Mouse (Mus musculus) hindbrain, postnatal 0 days (tissue): ENCODE measurements around the gene Gm10322. TPM values are rescaled to one million over a fixed set of nuclear protein-coding genes. Genes with fewer than 3 reads are reported as not detected.

Experiments used
- ATAC-seq: fragments of 200-750 bp; cut with Nextera tagmentation; 2 replicates; pipeline ENCODE4 v1.8.0; 2017; ENCODE audit warnings: mild to moderate bottlenecking, moderate TSS enrichment, moderate library complexity
- DNase-seq: peaks from one replicate; pipeline ENCODE4 v3.0.0-alpha.2; 2015; ENCODE audit warnings: low spot score
- H3K27ac ChIP-seq: fragments of 300-500 bp; sonication (generic); 2 replicates; pipeline ENCODE4 v1.5.1; 2014; ENCODE audit warnings: mild to moderate bottlenecking
- H3K27me3 ChIP-seq: fragments of 300-500 bp; sonication (generic); 2 replicates; pipeline ENCODE4 v1.6.1; 2014; ENCODE audit warnings: low read length, mixed read lengths; ENCODE audit not compliant: insufficient read depth
- H3K36me3 ChIP-seq: fragments of 300-500 bp; sonication (generic); 2 replicates; pipeline ENCODE4 v1.6.1; 2014; ENCODE audit warnings: low read length, mixed read lengths; ENCODE audit not compliant: insufficient read depth
- H3K4me1 ChIP-seq: fragments of 300-500 bp; sonication (generic); 2 replicates; pipeline ENCODE4 v1.6.1; 2014; ENCODE audit warnings: antibody characterized with exemption, low read length, mixed read lengths; ENCODE audit not compliant: insufficient read depth
- H3K4me2 ChIP-seq: fragments of 300-500 bp; sonication (generic); 2 replicates; pipeline ENCODE4 v1.6.1; 2014; ENCODE audit warnings: low read depth, mild to moderate bottlenecking, low read length, moderate library complexity, mixed read lengths
- H3K4me3 ChIP-seq: fragments of 300-500 bp; sonication (generic); 2 replicates; pipeline ENCODE4 v1.5.1; 2014; ENCODE audit warnings: low read length
- H3K9ac ChIP-seq: fragments of 300-500 bp; sonication (generic); replicated peaks from 2 replicates; pipeline ENCODE4 v1.6.1; 2014; ENCODE audit warnings: mild to moderate bottlenecking, low read length, moderate library complexity, mixed read lengths
- H3K9me3 ChIP-seq: fragments of 300-500 bp; sonication (generic); 2 replicates; pipeline ENCODE4 v1.6.1; 2016; ENCODE audit warnings: low read length, mixed read lengths
- CTCF ChIP-seq: IDR thresholded peaks from 2 replicates; pipeline ENCODE4 v1.5.1; 2016; ENCODE audit warnings: antibody characterized with exemption, control low read depth, low read depth
- WGBS: fragments of 180-500 bp; shearing (Covaris S2); extraction: QIAGEN DNeasy Blood & Tissue Kit; methylation state at CpG from one replicate; pipeline ENCODE4 v1.1.7; 2014; 5-methylcytosine and 5-hydroxymethylcytosine counted together
- polyA plus RNA-seq: library from polyadenylated mRNA; unstranded; fragments of >200 nt; fragmentation: Nextera tagmentation; extraction: Ambion mirVana; gene quantifications from 2 replicates; pipeline ENCODE4 v1.2.1, GENCODE M21; 2015
- total RNA-seq: library from RNA; depleted of rRNA; stranded (reverse); fragments of >200 nt; gene quantifications from 2 replicates; pipeline ENCODE4 v1.2.3, GENCODE M21; 2014

Gm10322 gene
- total and polyA plus RNA-seq, 2 experiments from 2014 or later = not detected

DNA sequence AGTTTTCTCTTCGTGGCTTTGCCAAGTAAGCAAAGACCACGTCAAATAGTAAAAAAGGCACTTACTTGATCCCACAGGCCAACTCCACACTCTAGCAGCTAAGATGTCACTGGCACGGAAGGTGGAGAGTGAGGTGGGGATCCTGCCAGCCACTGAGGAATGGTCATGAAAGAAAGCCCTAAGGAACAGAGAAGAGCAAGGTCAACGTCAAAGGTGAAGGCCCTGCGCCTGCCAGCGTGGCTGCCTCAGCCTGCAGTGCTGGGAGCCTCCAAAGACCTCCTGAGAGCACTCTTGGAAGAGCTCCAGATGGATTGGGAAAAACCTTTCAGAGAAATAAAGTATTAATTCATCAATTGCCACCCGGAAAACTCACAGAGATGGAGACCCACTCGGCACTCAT, 15.3 kb upstream of the Gm10322 start:
- WGBS = 53% methylated on average over 8 of the region's 8 CpGs
- Histone ChIP-seq H3K4me1 (peaks cover 9% of the 10 kb centered on the region; the same call in 1 of the 2 replicates), H3K27me3 (no peaks in the 10 kb centered on the region), H3K36me3 (no peaks in the 10 kb centered on the region; the same call in 1 of the 2 replicates), H3K9ac (no peak overlapping the region), H3K27ac (no peak overlapping the region), H3K4me2 (no peak overlapping the region), H3K4me3 (no peak overlapping the region), H3K9me3 (no peaks in the 10 kb centered on the region)
- DNase-seq = no peak
- no peak for ATAC-seq
- no peak for TF ChIP-seq CTCF

GRCm38 (mm10) chr10:59602043-59602442, 13.8 kb upstream of the Gm10322 start:
- no peaks in the 10 kb centered on the region; the same call in 1 of the 2 replicates for H3K36me3 ChIP-seq
- no peaks in the 10 kb centered on the region for H3K9me3 ChIP-seq
- ATAC-seq = no peak
- H3K27me3 ChIP-seq = no peaks in the 10 kb centered on the region
- DNase-seq = peak; percentile 31
- peaks cover 9% of the 10 kb centered on the region; the same call in 1 of the 2 replicates for H3K4me1 ChIP-seq
- H3K27ac ChIP-seq = no peak overlapping the region
- WGBS = 36% methylated on average over 8 of the region's 8 CpGs
- no peak for TF ChIP-seq CTCF
- H3K4me3 ChIP-seq = no peak overlapping the region
- no peak overlapping the region for H3K9ac ChIP-seq
- H3K4me2 ChIP-seq = no peak overlapping the region

DNA sequence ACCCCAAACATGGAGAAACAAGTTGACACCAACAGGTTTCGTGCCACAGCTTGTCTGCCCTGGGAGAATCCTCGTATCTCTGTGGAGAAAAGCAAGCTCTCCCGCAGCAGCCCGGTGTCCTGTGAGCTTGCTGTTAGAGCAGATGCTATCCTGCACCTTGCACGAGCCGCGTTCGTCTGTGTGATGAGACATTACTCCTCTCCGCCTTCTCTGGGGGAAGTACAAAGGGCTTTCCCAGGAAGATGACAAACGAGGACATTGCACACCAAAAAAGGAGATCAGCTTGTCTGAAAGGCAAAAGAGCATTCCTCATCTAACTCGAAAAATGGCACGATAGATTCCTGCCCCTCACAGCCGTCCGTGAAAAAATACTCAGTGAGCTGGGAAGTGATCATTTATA, 13.0 kb upstream of the Gm10322 start:
- DNase-seq (peak; percentile 21), ATAC-seq (no peak)

DNA sequence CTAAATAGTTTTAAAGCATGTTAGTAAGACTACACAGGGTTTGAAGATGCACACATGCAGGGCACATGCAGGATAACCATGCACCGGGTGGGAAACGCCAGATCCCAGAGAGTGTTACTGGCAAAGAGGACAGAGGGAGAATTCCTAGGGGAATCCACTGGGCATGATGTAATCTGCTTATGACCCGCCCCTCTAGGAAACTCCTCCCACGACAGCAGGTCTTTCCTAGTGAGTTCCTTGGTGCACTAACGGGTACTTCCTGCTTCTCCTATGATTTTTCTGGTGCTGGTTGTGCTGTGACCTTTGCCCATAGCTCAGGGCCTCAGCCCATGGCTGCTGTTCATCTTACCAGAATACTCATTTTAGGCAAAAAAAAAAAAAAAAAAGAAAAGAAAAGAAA, 12.0 kb upstream of the Gm10322 start:
- WGBS = 61% methylated on average over 5 of the region's 5 CpGs
- H3K4me1 ChIP-seq = peaks cover 9% of the 10 kb centered on the region; the same call in 1 of the 2 replicates
- H3K9ac ChIP-seq = no peak overlapping the region
- H3K9me3 ChIP-seq = no peaks in the 10 kb centered on the region
- peak; percentile 32 for DNase-seq
- H3K36me3 ChIP-seq = no peaks in the 10 kb centered on the region
- no peaks in the 10 kb centered on the region for H3K27me3 ChIP-seq
- H3K4me2 ChIP-seq = no peak overlapping the region
- no peak overlapping the region for H3K4me3 ChIP-seq
- no peak overlapping the region for H3K27ac ChIP-seq
- no peak for ATAC-seq
- TF ChIP-seq CTCF = no peak

More for the DNA sequence above, 13.0 kb upstream of the Gm10322 start:
- 50% methylated on average over 14 of the region's 14 CpGs for WGBS
- no peak for TF ChIP-seq CTCF
- H3K4me3 ChIP-seq = no peak overlapping the region
- H3K4me1 ChIP-seq = peaks cover 9% of the 10 kb centered on the region; the same call in 1 of the 2 replicates
- no peaks in the 10 kb centered on the region for H3K36me3 ChIP-seq
- H3K4me2 ChIP-seq = no peak overlapping the region
- no peak overlapping the region for H3K9ac ChIP-seq
- H3K27me3 ChIP-seq = no peaks in the 10 kb centered on the region
- H3K27ac ChIP-seq = 0 out of 2 replicates have a peak overlapping the region, but pooled peaks have one; percentile 12
- no peaks in the 10 kb centered on the region for H3K9me3 ChIP-seq

DNA sequence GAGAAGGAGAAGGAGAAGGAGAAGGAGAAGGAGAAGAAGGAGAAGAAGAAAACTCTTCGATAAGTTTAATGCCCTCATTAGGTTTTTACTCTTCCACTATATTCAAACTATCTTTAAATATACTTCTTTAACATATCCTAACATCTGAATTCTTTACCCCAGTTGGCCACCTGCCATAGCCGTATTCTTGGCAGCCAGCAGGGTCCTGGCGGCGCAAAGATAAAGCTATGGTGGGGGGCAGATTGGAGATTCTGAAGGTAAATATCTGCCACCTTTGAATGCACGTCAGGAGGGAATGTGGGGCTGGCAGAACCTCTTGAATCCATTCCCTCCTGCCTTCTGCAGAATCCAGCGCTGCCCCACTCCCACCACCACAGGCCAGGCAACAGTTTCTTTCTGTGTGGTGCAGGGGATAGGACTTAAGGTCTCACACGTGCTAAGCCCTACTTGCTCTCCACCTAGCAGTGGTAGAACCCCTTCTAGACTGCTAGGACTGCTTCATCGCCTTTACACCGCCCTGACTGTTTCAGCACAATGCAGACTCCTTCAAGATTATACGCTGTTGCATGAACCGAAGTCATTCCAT, 10.9 kb upstream of the Gm10322 start:
- ATAC-seq = no peak
- TF ChIP-seq CTCF = no peak
- no peak for DNase-seq
- H3K9ac ChIP-seq = no peak overlapping the region
- no peaks in the 10 kb centered on the region for H3K36me3 ChIP-seq
- no peaks in the 10 kb centered on the region for H3K27me3 ChIP-seq
- H3K27ac ChIP-seq = no peak overlapping the region
- no peak overlapping the region for H3K4me3 ChIP-seq
- 74% methylated on average over 11 of the region's 11 CpGs for WGBS
- no peak overlapping the region for H3K4me2 ChIP-seq
- peaks cover 9% of the 10 kb centered on the region; the same call in 1 of the 2 replicates for H3K4me1 ChIP-seq
- H3K9me3 ChIP-seq = no peaks in the 10 kb centered on the region

GRCm38 (mm10) chr10:59613276-59613675, 2.6 kb upstream of the Gm10322 start:
- H3K27ac ChIP-seq = no peak overlapping the region
- no peak overlapping the region for H3K4me3 ChIP-seq
- WGBS = 62% methylated on average over 5 of the region's 5 CpGs
- no peak for TF ChIP-seq CTCF
- ATAC-seq (no peak), DNase-seq (no peak)
- H3K9me3 ChIP-seq = no peaks in the 10 kb centered on the region
- no peak overlapping the region for H3K4me2 ChIP-seq
- no peaks in the 10 kb centered on the region for H3K36me3 ChIP-seq
- H3K9ac ChIP-seq = no peak overlapping the region
- H3K4me1 ChIP-seq = no peaks in the 10 kb centered on the region
- H3K27me3 ChIP-seq = no peaks in the 10 kb centered on the region

DNA sequence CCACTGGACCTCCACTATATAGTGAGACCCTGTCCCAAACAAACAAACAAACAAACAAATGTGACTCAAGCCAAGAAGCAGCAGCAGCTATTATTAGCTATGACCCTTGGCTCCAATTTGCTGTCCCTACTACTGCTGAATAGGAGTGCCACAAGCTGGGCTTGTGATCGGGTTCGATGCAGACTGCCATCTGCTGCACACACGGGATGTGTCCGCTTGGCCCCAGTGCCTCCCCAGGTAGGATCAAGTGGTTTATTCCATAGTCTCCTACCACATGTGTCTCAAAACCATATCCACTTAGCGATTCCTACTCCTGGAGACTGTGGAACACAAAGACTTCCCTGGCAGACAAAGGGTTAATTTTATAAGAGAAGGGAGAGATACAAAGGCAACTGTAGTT, 1.7 kb upstream of the Gm10322 start:
- peak; percentile 11; the same call in 1 of the 2 replicates for TF ChIP-seq CTCF
- no peaks in the 10 kb centered on the region for H3K9me3 ChIP-seq
- H3K27ac ChIP-seq = no peak overlapping the region
- H3K4me1 ChIP-seq = no peaks in the 10 kb centered on the region
- no peaks in the 10 kb centered on the region for H3K27me3 ChIP-seq
- WGBS = 59% methylated on average over 5 of the region's 5 CpGs
- H3K4me3 ChIP-seq = 0 out of 2 replicates have a peak overlapping the region, but pooled peaks have one; percentile 2
- DNase-seq = no peak
- H3K4me2 ChIP-seq = peak overlapping the region; percentile 74
- no peaks in the 10 kb centered on the region for H3K36me3 ChIP-seq
- no peak overlapping the region for H3K9ac ChIP-seq
- ATAC-seq = no peak
